Mouse (Mus musculus) heart, embryonic 11.5 days (tissue): Measurements from ENCODE around the gene Scamp5. TPM values are rescaled to one million over a fixed set of nuclear protein-coding genes. Genes with fewer than 3 reads are reported as not detected.

ENCODE experiments used
- ATAC-seq: fragments of 200-750 bp; cut with Nextera tagmentation; replicated peaks from 2 replicates; pipeline ENCODE4 v1.8.0; 2017; ENCODE audit warnings: moderate library complexity; ENCODE audit not compliant: insufficient number of reproducible peaks, low FRiP score, low TSS enrichment
- H3K27ac ChIP-seq: fragments of 300-500 bp; sonication (generic); 2 replicates; pipeline ENCODE4 v1.5.1; 2014; ENCODE audit warnings: mild to moderate bottlenecking, low read depth, low read length
- H3K27me3 ChIP-seq: fragments of 300-500 bp; sonication (generic); 2 replicates; pipeline ENCODE4 v1.6.1; 2014; ENCODE audit warnings: mild to moderate bottlenecking, low read length, mixed read lengths; ENCODE audit not compliant: control insufficient read depth, insufficient read depth
- H3K36me3 ChIP-seq: fragments of 300-500 bp; sonication (generic); 2 replicates; pipeline ENCODE4 v1.6.1; 2014; ENCODE audit warnings: mild to moderate bottlenecking, low read length, moderate library complexity, mixed read lengths; ENCODE audit not compliant: control insufficient read depth, insufficient read depth
- H3K4me1 ChIP-seq: fragments of 300-500 bp; sonication (generic); 2 replicates; pipeline ENCODE4 v1.6.1; 2014; ENCODE audit warnings: low read length; ENCODE audit not compliant: control insufficient read depth, insufficient read depth
- H3K4me2 ChIP-seq: fragments of 300-500 bp; sonication (generic); 2 replicates; pipeline ENCODE4 v1.6.1; 2014; ENCODE audit warnings: mild to moderate bottlenecking, moderate library complexity
- H3K4me3 ChIP-seq: fragments of 300-500 bp; sonication (generic); 2 replicates; pipeline ENCODE4 v1.5.1; 2014; ENCODE audit warnings: low read depth, low read length
- H3K9ac ChIP-seq: fragments of 300-500 bp; sonication (generic); 2 replicates; pipeline ENCODE4 v1.6.1; 2014; ENCODE audit warnings: mild to moderate bottlenecking, low read depth, low read length, moderate library complexity
- H3K9me3 ChIP-seq: fragments of 300-500 bp; sonication (generic); replicated peaks from 2 replicates; pipeline ENCODE4 v1.6.1; 2016; ENCODE audit warnings: low read length; ENCODE audit not compliant: control insufficient read depth
- WGBS: fragments of 180-500 bp; shearing (Covaris S2); extraction: QIAGEN DNeasy Blood & Tissue Kit; methylation state at CpG from one replicate; pipeline ENCODE4 v1.1.7; 2014; ENCODE audit not compliant: insufficient replicate concordance; 5-methylcytosine and 5-hydroxymethylcytosine counted together
- polyA plus RNA-seq: library from polyadenylated mRNA; unstranded; fragments of >200 nt; fragmentation: Nextera tagmentation; extraction: Ambion mirVana; gene quantifications from 2 replicates; pipeline ENCODE4 v1.2.1, GENCODE M21; 2014

The Scamp5 gene
- polyA plus RNA-seq, 1 experiment from 2014 or later = 5.8 TPM

- WGBS = 4% methylated on average over 20 of the region's 20 CpGs
- Histone ChIP-seq H3K27me3 (peaks cover 56% of the 10 kb centered on the region), H3K27ac (no peak overlapping the region), H3K4me2 (peak overlapping the region; percentile 46), H3K4me1 (peaks cover 38% of the 10 kb centered on the region), H3K9ac (peak overlapping the region; percentile 29; the same call in 1 of the 2 replicates), H3K9me3 (no peaks in the 10 kb centered on the region), H3K36me3 (no peaks in the 10 kb centered on the region), H3K4me3 (peak overlapping the region; percentile 17; the same call in 1 of the 2 replicates)
- no peak for ATAC-seq
Measured at GRCm38 (mm10) chr9:57501861-57502260, 34.0 kb upstream of the Scamp5 start.

GRCm38 (mm10) chr9:57501452-57501851, 33.6 kb upstream of the Scamp5 start:
- Histone ChIP-seq H3K36me3 (no peaks in the 10 kb centered on the region), H3K9me3 (no peaks in the 10 kb centered on the region), H3K27ac (no peak overlapping the region), H3K4me1 (peaks cover 38% of the 10 kb centered on the region), H3K4me2 (peak overlapping the region; percentile 46), H3K27me3 (peaks cover 56% of the 10 kb centered on the region), H3K4me3 (no peak overlapping the region), H3K9ac (peak overlapping the region; percentile 29; the same call in 1 of the 2 replicates)
- 14% methylated on average over 13 of the region's 13 CpGs for WGBS
- no peak for ATAC-seq

GRCm38 (mm10) chr9:57498536-57498935, 30.7 kb upstream of the Scamp5 start:
- Histone ChIP-seq H3K27ac (no peak overlapping the region), H3K36me3 (no peaks in the 10 kb centered on the region), H3K9me3 (no peaks in the 10 kb centered on the region), H3K4me1 (peaks cover 17% of the 10 kb centered on the region), H3K4me3 (no peak overlapping the region), H3K4me2 (no peak overlapping the region), H3K9ac (no peak overlapping the region), H3K27me3 (peaks cover 41% of the 10 kb centered on the region)
- ATAC-seq = no peak
- 63% methylated on average over 7 of the region's 7 CpGs for WGBS

GRCm38 (mm10) chr9:57497236-57497635, 29.4 kb upstream of the Scamp5 start:
- no peaks in the 10 kb centered on the region for H3K36me3 ChIP-seq
- H3K4me1 ChIP-seq = 0 out of 2 replicates have a peak, but pooled peaks cover 5% of the 10 kb centered on the region
- peaks cover 28% of the 10 kb centered on the region for H3K27me3 ChIP-seq
- 73% methylated on average over 5 of the region's 5 CpGs for WGBS
- no peak overlapping the region for H3K9ac ChIP-seq
- no peak overlapping the region for H3K27ac ChIP-seq
- no peaks in the 10 kb centered on the region for H3K9me3 ChIP-seq
- ATAC-seq = no peak
- no peak overlapping the region for H3K4me3 ChIP-seq
- H3K4me2 ChIP-seq = no peak overlapping the region

GRCm38 (mm10) chr9:57494970-57495369, 27.1 kb upstream of the Scamp5 start:
- no peak for ATAC-seq
- Histone ChIP-seq H3K27ac (no peak overlapping the region), H3K9me3 (no peaks in the 10 kb centered on the region), H3K9ac (no peak overlapping the region), H3K4me2 (no peak overlapping the region), H3K4me1 (no peaks in the 10 kb centered on the region), H3K36me3 (no peaks in the 10 kb centered on the region), H3K27me3 (peaks cover 6% of the 10 kb centered on the region), H3K4me3 (no peak overlapping the region)

GRCm38 (mm10) chr9:57493532-57493931, 25.7 kb upstream of the Scamp5 start:
- Histone ChIP-seq H3K27me3 (peaks cover 4% of the 10 kb centered on the region; the same call in 1 of the 2 replicates), H3K4me2 (no peak overlapping the region), H3K4me3 (no peak overlapping the region), H3K27ac (no peak overlapping the region), H3K9me3 (no peaks in the 10 kb centered on the region), H3K36me3 (no peaks in the 10 kb centered on the region), H3K9ac (no peak overlapping the region), H3K4me1 (no peaks in the 10 kb centered on the region)
- WGBS = 73% methylated on average over 2 of the region's 2 CpGs
- no peak for ATAC-seq

GRCm38 (mm10) chr9:57487807-57488206, 19.9 kb upstream of the Scamp5 start:
- 72% methylated on average over 7 of the region's 7 CpGs for WGBS
- H3K9me3 ChIP-seq = no peaks in the 10 kb centered on the region
- H3K4me2 ChIP-seq = no peak overlapping the region
- no peak for ATAC-seq
- no peaks in the 10 kb centered on the region for H3K4me1 ChIP-seq
- no peak overlapping the region for H3K9ac ChIP-seq
- no peak overlapping the region for H3K4me3 ChIP-seq
- H3K27me3 ChIP-seq = 0 out of 2 replicates have a peak, but pooled peaks cover 2% of the 10 kb centered on the region
- no peaks in the 10 kb centered on the region for H3K36me3 ChIP-seq
- H3K27ac ChIP-seq = no peak overlapping the region

- H3K4me2 ChIP-seq = 0 out of 2 replicates have a peak overlapping the region, but pooled peaks have one; percentile 12
- no peaks in the 10 kb centered on the region for H3K36me3 ChIP-seq
- no peaks in the 10 kb centered on the region for H3K9me3 ChIP-seq
- no peak overlapping the region for H3K4me3 ChIP-seq
- 0 out of 2 replicates have a peak, but pooled peaks cover 2% of the 10 kb centered on the region for H3K27me3 ChIP-seq
- no peaks in the 10 kb centered on the region for H3K4me1 ChIP-seq
- 0 out of 2 replicates have a peak, but pooled peaks have one; percentile 52 for ATAC-seq
- 15% methylated on average over 7 of the region's 7 CpGs for WGBS
- 0 out of 2 replicates have a peak overlapping the region, but pooled peaks have one; percentile 40 for H3K9ac ChIP-seq
- H3K27ac ChIP-seq = no peak overlapping the region
Measured at GRCm38 (mm10) chr9:57485774-57486173, 17.9 kb upstream of the Scamp5 start.

GRCm38 (mm10) chr9:57468914-57469313, 1.1 kb upstream of the Scamp5 start:
- ATAC-seq = no peak
- Histone ChIP-seq H3K4me1 (no peaks in the 10 kb centered on the region; the same call in 1 of the 2 replicates), H3K4me2 (no peak overlapping the region), H3K27me3 (no peaks in the 10 kb centered on the region), H3K36me3 (no peaks in the 10 kb centered on the region), H3K9ac (no peak overlapping the region), H3K27ac (no peak overlapping the region), H3K9me3 (no peaks in the 10 kb centered on the region), H3K4me3 (no peak overlapping the region)
- WGBS = 75% methylated on average over 4 of the region's 4 CpGs
